ENCODE assay signal across 34 mouse cellular contexts in genomic region chr3:55330496-55330895, GRCm38 (mm10).
"Had no signal": no experiment of that assay in that cellular context is flagged by ENCODE, and none has a peak within 500 bp of the region (broad histone marks: within the 10 kb centered on the region; RNA-seq: fewer than 3 reads in every experiment).

No protein-coding gene starts in this region.

- H3K4me1 ChIP-seq: heart, embryonic 10.5 days; heart, embryonic 12.5 days; heart, embryonic 13.5 days; heart, embryonic 15.5 days; hindbrain, embryonic 10.5 days; hindbrain, embryonic 12.5 days; hindbrain, embryonic 13.5 days; hindbrain, embryonic 15.5 days; intestine, embryonic 15.5 days; kidney, embryonic 15.5 days had no signal

- H3K27ac ChIP-seq: heart, embryonic 10.5 days; heart, embryonic 13.5 days; heart, embryonic 15.5 days; hindbrain, embryonic 10.5 days; hindbrain, embryonic 12.5 days; hindbrain, embryonic 13.5 days; hindbrain, embryonic 14.5 days; hindbrain, embryonic 15.5 days; hindbrain, postnatal 0 days; intestine, embryonic 15.5 days; kidney, embryonic 15.5 days; kidney, postnatal 0 days; layer of hippocampus, adult 2 months had no signal

- H3K36me3 ChIP-seq: heart, embryonic 10.5 days; heart, embryonic 12.5 days; heart, embryonic 13.5 days; heart, embryonic 15.5 days; intestine, embryonic 15.5 days; kidney, embryonic 15.5 days had no signal

- H3K4me2 ChIP-seq: heart, embryonic 11.5 days; heart, embryonic 12.5 days; heart, embryonic 13.5 days; heart, embryonic 15.5 days; hindbrain, embryonic 12.5 days; hindbrain, embryonic 13.5 days; hindbrain, embryonic 14.5 days; hindbrain, embryonic 15.5 days; intestine, embryonic 15.5 days; kidney, embryonic 15.5 days had no signal

- H3K4me3 ChIP-seq: heart, embryonic 10.5 days; heart, embryonic 12.5 days; heart, embryonic 13.5 days; heart, embryonic 15.5 days; hindbrain, embryonic 10.5 days; hindbrain, embryonic 12.5 days; hindbrain, embryonic 13.5 days; hindbrain, embryonic 15.5 days; intestine, embryonic 15.5 days; kidney, embryonic 15.5 days; layer of hippocampus, adult 2 months had no signal

- H3K9me3 ChIP-seq: heart, embryonic 10.5 days; heart, embryonic 12.5 days; heart, embryonic 13.5 days; hindbrain, embryonic 15.5 days; intestine, embryonic 15.5 days had no signal

- DNase-seq: heart, postnatal 10 days; heart, postnatal 14 days; heart, postnatal 36 days; heart, postnatal 4 days; kidney, adult 11 months; kidney, adult 18-20 months; kidney, adult 2 months; kidney, adult 8-10 months; kidney, adult 9 months; kidney, postnatal 10 days; kidney, postnatal 14 days; kidney, postnatal 25 days; kidney, postnatal 36 days; kidney, postnatal 4 days; layer of hippocampus, adult 9-11 months; layer of hippocampus, postnatal 36 days had no signal

- ATAC-seq: hindbrain, embryonic 16.5 days; hindbrain, postnatal 0 days; inflammation-experienced regulatory T-cells, adult 6 months; intestine, embryonic 15.5 days; intestine, postnatal 0 days had no signal

- H3K27me3 ChIP-seq: heart, embryonic 12.5 days; heart, embryonic 13.5 days; heart, embryonic 15.5 days; hindbrain, embryonic 12.5 days; hindbrain, embryonic 13.5 days; hindbrain, embryonic 15.5 days; intestine, embryonic 15.5 days; kidney, embryonic 15.5 days had no signal

- H3K9ac ChIP-seq: heart, embryonic 12.5 days; heart, embryonic 13.5 days; heart, embryonic 15.5 days; hindbrain, embryonic 12.5 days; hindbrain, embryonic 13.5 days; hindbrain, embryonic 14.5 days; hindbrain, embryonic 15.5 days; intestine, embryonic 15.5 days; kidney, embryonic 15.5 days had no signal
